Mouse (Mus musculus) layer of hippocampus, adult 18-20 months (tissue): ENCODE results near the gene Fcgbp. TPM values are rescaled to one million over a fixed set of nuclear protein-coding genes. Genes with fewer than 3 reads are reported as not detected.
"Not testable (repeated sequence)": the region's sequence is repeated elsewhere in the genome, so short reads cannot be mapped to it uniquely, and the experiment has no call there.

Experiments used
- DNase-seq, 2 experiments: peaks; one replicate each; pipeline ENCODE4 v3.0.0; 2022; ENCODE audit warnings: low spot score in 2 of 2
- total RNA-seq, 2 experiments: library from RNA; stranded (reverse); gene quantifications; 2 replicates each; pipeline ENCODE4 v1.2.3; 2021

Fcgbp gene
- total RNA-seq, 2 experiments from 2014 or later = 1.1 to 1.6 TPM

DNA sequence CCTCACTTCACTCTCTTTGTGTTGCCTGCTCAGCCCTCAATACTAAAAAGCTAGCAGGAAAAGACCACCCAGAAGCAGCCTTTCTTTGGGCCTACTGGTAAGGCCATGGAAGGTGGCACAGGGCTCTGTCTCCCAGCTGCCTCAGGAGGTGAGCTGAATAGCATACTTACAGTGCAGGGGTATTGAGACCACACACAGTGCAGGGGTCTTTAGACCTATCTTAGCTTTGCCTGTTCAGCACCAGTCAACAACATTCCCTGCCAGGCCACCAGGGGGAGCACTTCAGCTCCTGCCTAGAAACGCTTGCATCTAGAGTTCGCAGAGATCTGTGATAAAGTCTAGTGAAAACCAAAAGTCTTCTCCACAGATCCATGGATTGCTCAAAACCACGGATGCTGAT, 77.2 kb downstream of the Fcgbp start:
- peak; percentile 17 to 66 for DNase-seq

DNA sequence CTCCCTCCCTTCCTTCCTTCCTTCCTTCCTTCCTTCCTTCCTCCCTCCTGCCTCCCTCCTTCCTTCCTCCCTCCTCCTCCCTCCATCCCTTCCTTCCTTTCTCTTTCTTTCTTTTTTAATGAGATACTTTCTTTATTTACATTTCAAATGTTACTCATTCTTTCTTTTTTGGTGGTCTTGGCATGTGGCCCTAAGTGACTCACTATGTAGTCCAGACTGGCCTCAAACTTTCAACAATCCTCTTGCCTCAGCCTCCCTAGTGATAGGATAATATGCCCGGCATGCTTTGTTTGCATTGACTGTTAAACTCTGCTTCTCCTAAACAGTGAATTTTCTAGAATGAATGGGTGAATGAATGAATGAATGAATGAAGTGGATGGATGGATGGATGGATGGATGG, 78.8 kb downstream of the Fcgbp start:
- DNase-seq = no peak

DNA sequence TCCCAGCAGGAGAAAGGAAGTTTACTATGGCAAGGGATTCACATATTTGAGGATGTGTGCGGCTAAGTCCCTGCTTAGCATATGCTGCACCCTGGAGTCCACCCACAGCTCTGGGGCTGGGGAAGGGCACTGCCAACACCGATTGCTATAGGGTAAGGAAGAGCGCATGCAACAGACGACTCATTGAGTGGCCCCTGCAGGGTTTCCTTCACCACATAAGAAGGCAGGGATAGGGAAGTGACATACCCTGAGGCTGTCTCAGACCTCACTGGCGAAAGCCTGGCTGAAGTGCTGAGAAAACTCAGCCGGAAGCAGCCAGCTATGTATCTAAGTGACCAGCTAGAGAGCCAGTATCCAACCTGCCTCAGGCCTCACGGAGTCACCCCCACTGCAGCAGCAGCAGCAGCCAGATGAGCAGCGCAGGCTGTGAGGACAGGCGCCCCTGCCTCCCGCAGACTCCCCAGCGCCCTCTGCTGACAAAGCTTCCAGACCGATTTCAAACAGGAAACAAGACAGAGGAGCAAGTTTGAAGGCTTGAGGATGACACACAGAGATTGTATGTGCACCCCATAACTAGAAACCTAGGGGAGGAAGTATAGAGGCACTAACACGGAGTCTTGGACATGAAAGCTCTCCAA, 80.7 kb downstream of the Fcgbp start:
- DNase-seq = peak; percentile 11 to 51

DNA sequence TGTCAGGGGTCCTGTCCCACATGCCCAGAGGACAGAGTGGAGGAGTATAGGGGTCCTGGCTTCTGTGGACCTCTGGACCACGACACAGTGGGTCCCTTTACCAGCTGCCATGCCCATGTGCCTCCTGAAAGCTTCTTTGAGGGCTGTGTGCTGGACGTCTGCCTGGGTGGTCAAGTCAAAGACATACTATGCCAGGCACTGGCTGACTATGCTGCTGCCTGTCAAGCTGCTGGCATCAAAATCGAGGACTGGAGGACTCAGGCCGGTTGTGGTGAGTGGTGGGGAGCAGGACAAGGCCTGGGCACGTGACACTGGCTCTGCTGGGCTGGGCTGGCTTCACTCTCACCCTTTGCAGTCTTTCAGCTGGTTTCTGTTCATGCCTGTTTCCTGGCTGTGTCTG, 82.6 kb downstream of the Fcgbp start:
- DNase-seq = not testable (repeated sequence)

DNA sequence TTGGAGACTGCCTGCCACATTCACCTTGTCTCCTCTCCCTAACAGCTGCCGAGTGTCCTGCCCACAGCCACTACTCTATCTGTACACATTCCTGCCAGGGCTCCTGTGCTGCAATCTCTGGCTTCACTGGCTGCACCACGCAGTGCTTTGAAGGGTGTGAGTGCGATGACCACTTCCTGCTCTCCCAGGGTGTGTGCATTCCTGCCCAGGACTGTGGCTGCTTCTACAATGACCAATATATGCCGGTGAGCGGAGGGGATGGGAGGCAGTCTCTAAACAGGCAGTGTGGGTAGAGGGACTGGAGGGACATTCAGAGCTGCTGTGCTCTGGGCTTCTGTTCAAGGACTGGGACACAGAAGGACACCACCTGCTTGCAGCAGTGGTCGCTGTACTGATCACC, 88.3 kb downstream of the Fcgbp start:
- DNase-seq = no peak

DNA sequence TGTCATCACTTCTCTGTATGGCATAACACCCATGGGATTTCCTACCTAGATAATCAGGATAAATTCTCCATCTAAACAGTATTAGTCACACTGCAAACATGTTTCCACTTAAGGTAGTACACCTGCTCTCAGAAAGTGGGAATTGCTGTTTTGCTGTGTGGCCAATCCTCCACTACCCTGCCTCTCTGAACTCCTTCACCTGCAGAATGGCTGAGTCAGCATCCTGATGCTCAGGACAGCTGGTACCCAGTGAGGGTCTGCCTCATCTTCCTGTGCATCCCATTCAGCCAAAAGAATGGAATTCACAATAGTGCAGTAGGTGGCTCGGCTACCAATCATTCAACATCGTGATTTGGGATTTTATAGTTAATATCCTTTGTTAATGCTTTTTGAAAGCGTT, 88.9 kb downstream of the Fcgbp start:
- DNase-seq = no peak

DNA sequence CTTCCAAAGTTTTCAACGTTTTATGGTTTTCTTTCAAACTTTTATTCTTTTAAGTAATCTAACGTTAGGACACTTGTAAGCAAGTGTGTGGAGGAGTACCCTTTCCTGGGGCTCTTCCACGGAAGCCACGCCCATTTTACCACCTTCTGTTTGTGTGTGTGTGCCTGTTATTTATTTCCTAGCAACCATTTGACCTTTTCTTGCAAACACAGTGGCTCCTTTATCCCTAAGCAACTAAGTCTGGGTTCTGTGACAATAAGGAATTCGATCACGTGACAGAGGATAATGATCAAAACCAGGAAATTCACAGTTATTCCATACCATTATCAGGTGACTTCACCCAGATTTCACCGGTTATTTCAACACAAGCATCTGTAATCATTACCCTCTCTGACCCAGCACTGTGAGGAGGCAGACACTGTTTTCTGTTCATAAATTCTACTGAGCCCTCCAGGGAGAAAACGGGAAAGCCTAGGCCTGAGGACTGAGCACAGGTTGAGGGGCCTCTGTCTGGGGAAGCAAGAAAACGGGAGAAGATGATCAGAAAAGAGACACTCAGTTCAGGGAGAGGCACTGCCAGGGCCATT, 90.2 kb downstream of the Fcgbp start:
- no peak for DNase-seq

DNA sequence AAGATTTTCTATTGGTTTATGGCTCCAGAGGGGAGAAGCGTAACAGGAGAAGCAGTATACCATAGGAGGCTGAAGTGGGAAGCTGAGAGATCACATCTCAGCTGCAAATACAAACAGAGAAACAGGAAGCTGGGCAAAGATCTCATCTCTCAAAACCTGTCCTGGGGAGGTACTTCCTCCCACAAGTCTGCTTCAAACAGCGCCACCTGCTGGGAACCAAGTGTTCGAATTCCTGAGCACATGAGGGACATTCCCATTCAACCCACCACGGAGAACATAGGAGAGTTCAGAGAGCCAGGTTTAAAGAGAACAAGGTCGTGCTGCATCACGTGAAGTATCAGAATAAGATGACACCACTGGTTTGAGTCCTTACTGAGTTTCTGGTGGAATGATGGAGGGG, 94.4 kb downstream of the Fcgbp start:
- no peak for DNase-seq

DNA sequence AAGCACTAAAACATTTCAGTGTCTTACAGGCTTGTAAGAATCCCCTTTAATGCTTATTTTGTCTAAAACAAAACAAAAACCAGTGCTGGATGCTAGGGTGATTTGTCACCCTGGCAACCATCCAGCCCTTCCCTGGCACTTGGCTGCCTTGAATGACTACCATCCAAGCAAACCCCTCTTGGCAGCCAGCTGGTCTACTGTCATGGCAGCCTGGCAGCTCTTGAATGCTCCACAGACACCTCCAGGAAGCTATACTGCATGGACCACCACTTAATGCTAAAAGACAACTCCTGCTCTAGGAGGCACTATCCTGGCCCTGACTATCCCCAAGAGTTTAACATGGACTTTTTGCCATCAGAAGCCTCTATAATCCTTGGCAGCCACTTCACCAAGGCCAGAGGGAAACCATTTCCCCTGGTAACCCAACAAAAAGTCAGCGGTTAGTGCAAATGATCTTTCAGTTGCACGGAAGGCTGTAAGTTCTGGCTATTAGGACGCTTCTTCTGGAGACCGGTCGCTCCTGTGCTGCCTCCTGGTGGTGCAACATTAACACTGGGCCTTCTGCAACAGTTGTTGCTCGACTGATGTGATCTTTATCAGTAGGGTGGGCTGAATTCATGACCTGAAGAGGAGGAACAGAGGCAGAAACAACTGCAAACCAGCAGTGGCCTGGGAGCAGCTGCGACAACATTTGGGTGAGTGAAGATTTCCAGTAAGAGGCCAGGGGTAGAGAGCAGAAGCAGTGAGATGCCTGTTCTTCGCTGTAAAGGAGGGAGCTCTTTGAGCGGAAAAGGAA, 97.5 kb downstream of the Fcgbp start:
- peak; percentile 28 to 62 for DNase-seq

DNA sequence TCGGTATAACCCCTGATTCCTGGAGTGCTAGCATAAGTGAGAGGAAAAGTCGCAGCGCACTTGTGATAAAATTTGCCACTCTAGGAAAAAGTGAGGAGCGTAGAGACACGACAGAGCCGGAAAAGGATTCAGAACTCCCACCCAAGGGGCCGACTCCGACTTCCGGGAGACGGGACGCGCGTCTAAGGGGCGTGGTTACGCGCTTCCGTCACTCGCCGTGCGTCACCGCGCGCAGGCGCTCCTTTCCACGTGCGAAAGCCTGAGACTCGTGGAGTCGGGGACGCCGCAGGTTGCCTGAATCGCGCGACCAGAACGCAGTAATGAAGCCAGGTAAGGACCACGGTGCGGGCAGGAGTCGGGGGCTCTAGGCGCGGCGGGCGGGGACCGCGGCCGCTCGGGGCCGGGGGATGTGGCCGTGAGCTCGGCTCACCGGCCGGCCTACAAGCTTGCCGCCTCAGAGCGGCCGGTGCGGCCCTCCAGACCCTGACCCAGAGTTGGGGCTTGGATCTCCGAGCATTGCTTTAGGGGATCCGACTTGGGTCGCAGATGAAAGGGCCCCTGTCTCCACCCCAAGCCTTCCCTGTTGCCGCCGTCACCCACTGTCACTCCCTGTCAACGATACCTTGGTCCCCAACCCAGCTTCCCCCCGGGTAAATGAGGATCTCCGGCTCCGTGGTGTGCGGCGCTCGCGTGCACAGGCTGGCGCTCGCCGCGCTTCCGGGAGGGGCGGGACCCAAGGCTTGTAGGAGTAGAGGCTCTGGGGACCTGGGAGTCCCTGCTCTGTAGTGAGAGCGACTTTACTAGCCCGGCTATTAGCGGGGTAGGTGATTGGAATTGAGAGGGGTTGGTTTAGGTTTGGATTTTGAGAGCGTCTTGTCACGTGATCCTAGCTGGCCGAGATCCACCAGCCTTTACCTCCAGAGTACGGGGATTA, 98.7 kb downstream of the Fcgbp start, which contains the start of gene Fbl:
TSS of gene Fbl (plus strand) at position 222 of the 934 bp plus-strand sequence.
- DNase-seq = peak; percentile 89 to 95

Other genes starting within 250 kb of the Fcgbp start
- gene Zfp59, start 232.6 kb upstream of the Fcgbp start, total RNA-seq = 1 to 10 TPM; 4.2 to 4.7 TPM
- 1 to 10 TPM; 2.2 to 2.3 TPM for gene Zfp607a, start 213.7 kb upstream of the Fcgbp start, total RNA-seq
- 10 to 100 TPM; 14.8 to 16.7 TPM for gene Zfp974, start 141.8 kb upstream of the Fcgbp start, total RNA-seq
- 10 to 100 TPM; 20.1 to 20.3 TPM for gene Zfp780b, start 92.1 kb upstream of the Fcgbp start, total RNA-seq
- gene Zfp850, start 57.1 kb upstream of the Fcgbp start, total RNA-seq = 1 to 10 TPM; 5.4 to 7.0 TPM
- 100 to 1,000 TPM; 124 to 127 TPM for gene Psmc4, start 21.1 kb upstream of the Fcgbp start, total RNA-seq
- gene 9530053A07Rik, start 58.2 kb downstream of the Fcgbp start, total RNA-seq = under 1 TPM in 1 of 2 experiments, not detected in 1; 0.05 TPM
- gene Fbl, start 98.5 kb downstream of the Fcgbp start, total RNA-seq = 10 to 100 TPM; 43.0 to 46.4 TPM
- 10 to 100 TPM; 41.8 to 43.7 TPM for gene Dyrk1b, start 108.2 kb downstream of the Fcgbp start, total RNA-seq
- 10 to 100 TPM; 59.3 to 61.3 TPM for gene Eid2, start 196.6 kb downstream of the Fcgbp start, total RNA-seq
- 10 to 100 TPM; 37.8 to 38.4 TPM for gene Eid2b, start 206.5 kb downstream of the Fcgbp start, total RNA-seq
- gene Selenov, start 219.9 kb downstream of the Fcgbp start, total RNA-seq = under 1 TPM in 1 of 2 experiments, not detected in 1; 0.25 TPM
- 1 to 10 TPM; 2.1 to 2.6 TPM for gene Dll3, start 231.0 kb downstream of the Fcgbp start, total RNA-seq
- gene Timm50, start 240.8 kb downstream of the Fcgbp start, total RNA-seq = 10 to 100 TPM; 42.4 to 44.3 TPM